Mouse (Mus musculus) embryo, embryonic 11 days (tissue): ENCODE measurements at regions not wholly inside any gene's neighbourhood (a gene's known extent, or its start where the extent isn't known, plus 50 kb on each side); places are given as distances from the start of the nearest gene placed in this dataset.

Experiments used
- DNase-seq: peaks from one replicate; pipeline ENCODE4 v3.0.0-alpha.2; 2015

GRCm38 (mm10) chr12:27474631-27475030 lies 132.3 kb upstream of the Sox11 start:
- no peak for DNase-seq

- no peak for DNase-seq
Observed at GRCm38 (mm10) chr12:27471557-27471956, 129.2 kb upstream of the Sox11 start.

- DNase-seq, result peak; percentile 66
Observed at GRCm38 (mm10) chr12:27470346-27470745, 128.0 kb upstream of the Sox11 start.

GRCm38 (mm10) chr12:27468782-27469181 lies 126.4 kb upstream of the Sox11 start:
- no peak for DNase-seq

GRCm38 (mm10) chr12:27468141-27468540 lies 125.8 kb upstream of the Sox11 start:
- no peak for DNase-seq

GRCm38 (mm10) chr12:27465499-27466150 lies 123.3 kb upstream of the Sox11 start:
- peak; percentile 67 for DNase-seq

- no peak for DNase-seq
Observed at GRCm38 (mm10) chr12:27458674-27459073, 116.3 kb upstream of the Sox11 start.

- DNase-seq, result no peak
Observed at GRCm38 (mm10) chr12:27437661-27438345, 95.4 kb upstream of the Sox11 start.

GRCm38 (mm10) chr12:27431338-27431737 lies 89.0 kb upstream of the Sox11 start:
- no peak for DNase-seq

GRCm38 (mm10) chr12:27417387-27418009 lies 75.1 kb upstream of the Sox11 start:
- DNase-seq, result no peak

GRCm38 (mm10) chr12:27410555-27410954 lies 68.2 kb upstream of the Sox11 start:
- peak; percentile 81 for DNase-seq

GRCm38 (mm10) chr12:27408440-27408839 lies 66.1 kb upstream of the Sox11 start:
- DNase-seq, result no peak

- DNase-seq, result no peak
Observed at GRCm38 (mm10) chr12:27399392-27399791, 57.0 kb upstream of the Sox11 start.
